Mouse (Mus musculus) cortical plate, adult 2 months (tissue): Measurements from ENCODE around the gene Itpr1. TPM values are rescaled to one million over a fixed set of nuclear protein-coding genes. Genes with fewer than 3 reads are reported as not detected.

Source experiments
- H3K27ac ChIP-seq: fragments of 200-500 bp; 2 replicates; pipeline ENCODE4 v1.5.1; 2012; ENCODE audit warnings: low read length, control low read depth, inconsistent platforms; ENCODE audit not compliant: insufficient read depth
- H3K4me1 ChIP-seq: fragments of 200-500 bp; 2 replicates; pipeline ENCODE4 v1.6.1; 2011; ENCODE audit warnings: low read length; ENCODE audit not compliant: control insufficient read depth, insufficient read depth
- H3K4me3 ChIP-seq: fragments of 200-500 bp; 2 replicates; pipeline ENCODE4 v1.5.1; 2011; ENCODE audit warnings: mild to moderate bottlenecking, low read length, control low read depth; ENCODE audit not compliant: insufficient read depth
- CTCF ChIP-seq: fragments of 200-500 bp; IDR thresholded peaks from 2 replicates; pipeline ENCODE4 v1.5.1; 2011; ENCODE audit warnings: mild to moderate bottlenecking, control low read depth, low read length; ENCODE audit not compliant: insufficient read depth; ENCODE audit errors: extremely low read depth
- POLR2A ChIP-seq: fragments of 200-500 bp; IDR thresholded peaks from 2 replicates; pipeline ENCODE4 v1.6.1; 2011; ENCODE audit warnings: mild to moderate bottlenecking, low read length, control low read depth; ENCODE audit not compliant: insufficient read depth; ENCODE audit errors: extremely low read depth
- polyA plus RNA-seq: library from polyadenylated mRNA; depleted of rRNA; stranded (reverse); fragments of >200 nt; gene quantifications from 2 replicates; pipeline ENCODE4 v1.2.3, GENCODE M21; 2012

The Itpr1 gene
- polyA plus RNA-seq, 1 experiment, result 152 TPM

DNA sequence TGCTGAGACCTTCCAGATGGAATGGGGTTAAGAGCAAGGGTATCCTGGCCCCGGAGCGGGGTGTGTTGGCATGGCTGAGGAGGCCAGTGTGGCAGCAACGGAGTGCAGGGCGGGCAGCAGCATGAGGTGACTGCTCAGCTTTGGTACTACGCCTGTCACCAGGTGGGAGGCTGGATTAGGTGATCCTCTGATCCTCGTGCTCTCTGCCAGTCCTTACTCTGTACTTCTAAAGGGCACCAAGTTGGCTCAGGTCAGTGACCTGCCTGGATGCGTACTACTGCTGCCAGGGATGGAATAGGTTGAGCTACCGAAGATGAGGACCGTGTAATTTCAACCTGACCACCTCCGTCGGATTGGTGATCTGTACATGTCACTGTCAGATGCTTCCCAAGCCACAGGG, 245.9 kb downstream of the Itpr1 start:
- Histone ChIP-seq H3K27ac (no peak overlapping the region), H3K4me3 (no peak overlapping the region), H3K4me1 (peaks cover 7% of the 10 kb centered on the region)
- TF ChIP-seq POLR2A (no peak), CTCF (no peak)

GRCm38 (mm10) chr6:108464308-108464979, 251.5 kb downstream of the Itpr1 start:
- no peak overlapping the region for H3K27ac ChIP-seq
- TF ChIP-seq POLR2A (no peak), CTCF (no peak)
- H3K4me3 ChIP-seq, result no peak overlapping the region
- H3K4me1 ChIP-seq, result no peaks in the 10 kb centered on the region

DNA sequence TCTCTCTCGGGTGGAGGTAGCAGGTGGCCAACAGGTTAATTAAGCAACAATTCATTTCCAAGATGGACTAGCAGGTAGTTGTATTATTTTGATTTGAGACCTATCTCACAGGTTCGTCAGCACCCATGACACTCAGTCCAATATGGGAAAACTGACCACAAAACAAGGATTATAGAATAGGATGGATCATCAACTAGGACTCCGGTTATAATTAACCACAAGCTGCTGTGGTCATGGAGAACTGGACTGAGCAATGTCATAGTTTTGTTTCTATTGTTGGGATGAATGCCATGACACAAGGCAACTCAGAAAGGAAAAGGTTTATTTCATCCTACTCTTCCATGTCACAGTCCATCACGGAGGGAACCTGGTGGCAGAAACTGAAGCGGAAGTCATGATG, 252.3 kb downstream of the Itpr1 start:
- TF ChIP-seq CTCF, result no peak
- no peak for TF ChIP-seq POLR2A
- H3K27ac ChIP-seq, result no peak overlapping the region
- H3K4me3 ChIP-seq, result no peak overlapping the region
- H3K4me1 ChIP-seq, result no peaks in the 10 kb centered on the region

DNA sequence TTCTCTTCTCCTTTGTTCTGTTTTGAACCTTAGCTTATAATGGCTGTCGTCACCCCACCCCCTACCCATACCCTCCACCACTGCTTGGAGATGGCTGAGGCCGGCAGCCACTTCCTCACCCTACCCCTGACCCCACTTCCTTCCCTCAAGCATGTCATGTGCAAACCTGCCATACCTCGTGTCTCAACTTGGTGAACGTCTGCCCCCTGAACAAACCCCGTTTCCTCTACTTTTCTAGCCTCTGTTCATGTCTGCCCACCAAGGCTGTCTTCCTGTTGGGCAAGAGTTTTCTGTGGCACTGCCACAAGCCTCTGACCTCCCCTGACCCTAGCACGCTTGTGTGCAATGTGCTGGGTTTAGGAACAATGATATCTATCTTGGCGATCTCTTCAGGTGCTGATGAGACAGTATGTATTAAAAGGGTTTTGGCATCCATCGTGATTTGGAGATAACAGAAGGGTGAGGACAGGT, 253.2 kb downstream of the Itpr1 start:
- no peaks in the 10 kb centered on the region for H3K4me1 ChIP-seq
- H3K4me3 ChIP-seq, result no peak overlapping the region
- no peak overlapping the region for H3K27ac ChIP-seq
- no peak for TF ChIP-seq CTCF
- TF ChIP-seq POLR2A, result no peak

GRCm38 (mm10) chr6:108467597-108467996, 254.7 kb downstream of the Itpr1 start:
- TF ChIP-seq CTCF, result no peak
- TF ChIP-seq POLR2A, result no peak
- Histone ChIP-seq H3K27ac (no peak overlapping the region), H3K4me1 (no peaks in the 10 kb centered on the region), H3K4me3 (no peak overlapping the region)

- Histone ChIP-seq H3K4me3 (no peak overlapping the region), H3K4me1 (no peaks in the 10 kb centered on the region), H3K27ac (no peak overlapping the region)
- TF ChIP-seq CTCF (no peak), POLR2A (no peak)
These were observed 255.4 kb downstream of the Itpr1 start for GRCm38 (mm10) chr6:108468226-108468825.

- Histone ChIP-seq H3K27ac (no peak overlapping the region), H3K4me1 (no peaks in the 10 kb centered on the region), H3K4me3 (no peak overlapping the region)
- TF ChIP-seq CTCF (no peak), POLR2A (no peak)
These were observed 259.0 kb downstream of the Itpr1 start for GRCm38 (mm10) chr6:108471878-108472277.

DNA sequence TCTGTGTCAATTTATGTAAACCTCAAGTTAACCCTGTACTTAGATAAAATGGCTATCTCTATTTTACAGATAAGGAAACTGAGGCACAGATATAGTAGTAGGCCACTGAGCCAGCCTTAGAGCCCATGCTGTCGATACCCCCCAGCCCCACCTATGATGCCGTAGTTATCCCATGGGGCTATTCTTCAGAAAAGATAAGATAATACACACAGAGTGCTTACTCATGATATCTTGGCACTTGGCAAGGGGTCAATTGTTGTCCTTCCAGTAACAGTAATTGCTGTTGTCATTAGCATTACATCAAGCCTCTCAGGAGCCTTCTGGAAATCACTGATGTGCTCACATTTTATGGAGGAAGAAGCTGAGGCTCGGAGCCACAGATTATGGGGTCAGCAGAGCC, 259.9 kb downstream of the Itpr1 start:
- Histone ChIP-seq H3K4me3 (no peak overlapping the region), H3K4me1 (no peaks in the 10 kb centered on the region), H3K27ac (no peak overlapping the region)
- TF ChIP-seq CTCF (no peak), POLR2A (no peak)

GRCm38 (mm10) chr6:108476797-108477235, 263.9 kb downstream of the Itpr1 start:
- Histone ChIP-seq H3K4me3 (no peak overlapping the region), H3K4me1 (no peaks in the 10 kb centered on the region), H3K27ac (no peak overlapping the region)
- TF ChIP-seq POLR2A (no peak), CTCF (no peak)

GRCm38 (mm10) chr6:108477602-108478001, 264.7 kb downstream of the Itpr1 start:
- Histone ChIP-seq H3K27ac (no peak overlapping the region), H3K4me3 (no peak overlapping the region), H3K4me1 (no peaks in the 10 kb centered on the region)
- no peak for TF ChIP-seq CTCF
- no peak for TF ChIP-seq POLR2A
